Mouse (Mus musculus) kidney, postnatal 0 days (tissue): Measurements from ENCODE around the gene Rabggtb. TPM values are rescaled to one million over a fixed set of nuclear protein-coding genes. Genes with fewer than 3 reads are reported as not detected.

Experiments used
- ATAC-seq: fragments of 200-750 bp; cut with Nextera tagmentation; replicated peaks from 2 replicates; pipeline ENCODE4 v1.8.0; 2017; ENCODE audit warnings: low read depth, moderate number of reproducible peaks, moderate TSS enrichment, moderate library complexity; ENCODE audit not compliant: low FRiP score
- DNase-seq: peaks from one replicate; pipeline ENCODE4 v3.0.0-alpha.2; 2016; ENCODE audit warnings: low spot score
- H3K27ac ChIP-seq: fragments of 300-500 bp; sonication (generic); 2 replicates; pipeline ENCODE4 v1.5.1; 2014; ENCODE audit warnings: mild to moderate bottlenecking
- H3K27me3 ChIP-seq: fragments of 300-500 bp; sonication (generic); 2 replicates; pipeline ENCODE4 v1.6.1; 2014; ENCODE audit warnings: low read length, mixed read lengths; ENCODE audit not compliant: insufficient read depth
- H3K36me3 ChIP-seq: fragments of 300-500 bp; sonication (generic); 2 replicates; pipeline ENCODE4 v1.6.1; 2014; ENCODE audit warnings: low read length, mixed read lengths; ENCODE audit not compliant: insufficient read depth
- H3K4me1 ChIP-seq: fragments of 300-500 bp; sonication (generic); replicated peaks from 2 replicates; pipeline ENCODE4 v1.6.1; 2014; ENCODE audit warnings: antibody characterized with exemption, low read length, mixed read lengths; ENCODE audit not compliant: insufficient read depth
- H3K4me2 ChIP-seq: fragments of 300-500 bp; sonication (generic); 2 replicates; pipeline ENCODE4 v1.6.1; 2014; ENCODE audit warnings: mild to moderate bottlenecking, low read length, moderate library complexity, mixed read lengths
- H3K4me3 ChIP-seq: fragments of 300-500 bp; sonication (generic); replicated peaks from 2 replicates; pipeline ENCODE4 v1.5.1; 2014; ENCODE audit warnings: low read depth, low read length
- H3K9ac ChIP-seq: fragments of 300-500 bp; sonication (generic); 2 replicates; pipeline ENCODE4 v1.6.1; 2014; ENCODE audit warnings: low read depth, low read length
- H3K9me3 ChIP-seq: fragments of 300-500 bp; sonication (generic); replicated peaks from 2 replicates; pipeline ENCODE4 v1.6.1; 2016; ENCODE audit warnings: low read length, inconsistent platforms, mixed read lengths
- CTCF ChIP-seq: IDR thresholded peaks from 2 replicates; pipeline ENCODE4 v1.5.1; 2016; ENCODE audit warnings: antibody characterized with exemption, low read depth, mild to moderate bottlenecking, moderate library complexity
- WGBS: fragments of 180-500 bp; shearing (Covaris S2); extraction: QIAGEN DNeasy Blood & Tissue Kit; methylation state at CpG from one replicate; pipeline ENCODE4 v1.1.7; 2014; 5-methylcytosine and 5-hydroxymethylcytosine counted together
- polyA plus RNA-seq: library from polyadenylated mRNA; unstranded; fragments of >200 nt; fragmentation: Nextera tagmentation; extraction: Ambion mirVana; gene quantifications from 2 replicates; pipeline ENCODE4 v1.2.1, GENCODE M21; 2015

Gene Rabggtb
- polyA plus RNA-seq, 1 experiment from 2014 or later = 55.0 TPM

DNA sequence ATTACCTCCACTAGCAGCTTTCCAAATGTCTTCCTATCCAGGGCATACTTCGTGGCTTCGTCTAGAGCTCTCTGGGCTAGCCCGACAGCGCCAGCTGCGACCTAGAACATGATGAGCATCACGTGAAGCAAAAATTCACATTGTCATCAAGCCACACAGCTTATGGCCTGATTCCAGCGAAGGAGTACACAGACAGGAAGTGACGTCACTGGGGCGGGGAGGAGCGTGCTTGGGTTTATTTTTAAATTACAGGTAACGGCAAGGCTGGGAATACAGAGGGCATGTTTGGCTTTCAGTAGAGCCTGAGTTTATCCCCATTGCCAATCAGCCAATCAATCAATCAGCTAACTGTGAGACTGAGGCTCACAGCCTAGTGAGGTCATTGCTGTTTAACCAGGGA is 16.7 kb upstream of the Rabggtb start:
- Histone ChIP-seq H3K27me3 (no peaks in the 10 kb centered on the region), H3K36me3 (peaks cover 41% of the 10 kb centered on the region), H3K4me3 (no peak overlapping the region), H3K9me3 (no peaks in the 10 kb centered on the region), H3K4me1 (no peaks in the 10 kb centered on the region), H3K4me2 (no peak overlapping the region), H3K9ac (no peak overlapping the region), H3K27ac (no peak overlapping the region)
- ATAC-seq (no peak), DNase-seq (no peak)
- no peak for TF ChIP-seq CTCF
- 90% methylated on average over 11 of the region's 11 CpGs for WGBS

DNA sequence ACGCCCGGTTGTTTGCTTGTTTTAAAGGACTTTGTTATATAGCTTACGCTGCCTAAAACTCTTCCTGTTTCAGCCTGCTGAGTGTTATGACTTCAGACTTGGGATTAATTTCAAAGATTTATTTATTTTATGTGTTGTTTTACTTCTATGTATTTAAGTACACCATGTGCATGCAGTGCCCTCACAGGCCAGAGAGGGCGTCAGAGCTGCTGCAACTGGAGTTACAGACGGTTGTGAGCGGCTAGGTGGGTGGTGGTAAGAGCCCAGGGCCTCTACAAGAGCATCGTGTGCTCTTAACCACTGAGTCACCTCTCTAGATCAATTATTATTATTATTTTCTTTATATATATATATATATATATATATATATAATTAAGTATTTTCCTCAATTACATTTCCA is 13.5 kb upstream of the Rabggtb start:
- no peak for TF ChIP-seq CTCF
- no peak for ATAC-seq
- no peak overlapping the region for H3K9ac ChIP-seq
- DNase-seq = no peak
- H3K27me3 ChIP-seq = no peaks in the 10 kb centered on the region
- no peaks in the 10 kb centered on the region for H3K9me3 ChIP-seq
- H3K4me3 ChIP-seq = no peak overlapping the region
- H3K4me2 ChIP-seq = no peak overlapping the region
- H3K36me3 ChIP-seq = peaks cover 27% of the 10 kb centered on the region
- no peaks in the 10 kb centered on the region for H3K4me1 ChIP-seq
- 94% methylated on average over 7 of the region's 7 CpGs for WGBS
- no peak overlapping the region for H3K27ac ChIP-seq

DNA sequence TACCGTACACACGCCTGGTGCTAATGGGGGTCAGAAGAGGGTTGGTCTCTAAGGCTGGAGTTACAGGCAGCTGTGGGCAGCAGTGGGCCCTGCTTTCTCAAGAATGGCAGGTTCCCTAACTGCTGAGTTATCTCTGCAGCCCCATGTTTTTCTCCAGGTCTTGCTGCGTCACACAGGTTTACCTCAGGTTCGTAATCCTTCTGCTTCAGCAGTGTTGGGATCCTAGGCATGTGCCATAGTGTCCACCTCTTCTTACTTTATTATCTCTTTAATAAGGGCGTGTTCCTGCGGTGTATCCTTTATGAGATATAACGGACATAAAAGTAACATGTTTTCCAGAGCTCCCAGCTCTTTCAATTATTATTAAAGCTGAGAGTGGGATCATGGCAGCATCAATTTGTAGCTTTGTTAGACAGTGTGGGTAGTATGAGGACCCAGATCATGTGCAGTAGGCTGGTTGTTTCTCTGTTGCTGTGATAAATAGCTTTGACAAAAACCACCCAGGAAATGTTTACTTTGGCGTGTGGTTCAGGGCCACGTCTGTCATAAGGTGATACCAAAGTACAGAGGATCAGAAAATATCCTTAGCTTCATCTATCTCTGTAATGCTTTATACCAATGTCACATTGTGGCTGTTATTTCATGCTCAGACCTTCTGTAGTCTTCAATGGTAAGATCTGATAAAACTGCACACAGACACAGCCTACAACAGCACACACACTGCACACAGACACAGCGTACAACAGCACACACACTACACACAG is 8.5 kb upstream of the Rabggtb start:
- 91% methylated on average over 10 of the region's 10 CpGs for WGBS

DNA sequence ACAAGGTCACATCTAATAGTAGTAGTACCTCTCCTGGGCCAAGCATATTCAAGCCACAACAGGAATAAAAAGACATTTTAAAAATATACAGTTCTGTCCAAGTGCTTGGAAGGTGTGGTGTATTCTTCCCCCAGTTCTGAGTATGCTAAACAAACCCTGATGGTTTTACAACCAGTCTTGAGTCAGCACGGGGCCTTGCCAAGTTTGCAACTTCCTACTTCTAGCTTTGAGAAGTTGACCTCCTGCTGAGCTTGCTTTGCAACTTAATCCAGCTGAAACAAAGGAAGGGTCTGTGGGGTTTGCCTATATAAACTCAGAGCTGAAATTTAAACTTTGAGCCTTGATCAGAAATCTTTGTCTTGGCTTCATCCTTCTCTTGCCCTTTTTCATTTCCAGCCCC is 4.4 kb upstream of the Rabggtb start:
- H3K9me3 ChIP-seq = no peaks in the 10 kb centered on the region
- no peak overlapping the region for H3K9ac ChIP-seq
- peaks cover 10% of the 10 kb centered on the region; the same call in 1 of the 2 replicates for H3K36me3 ChIP-seq
- no peaks in the 10 kb centered on the region for H3K27me3 ChIP-seq
- TF ChIP-seq CTCF = no peak
- H3K4me1 ChIP-seq = peaks cover 6% of the 10 kb centered on the region; the same call in 1 of the 2 replicates
- H3K4me2 ChIP-seq = no peak overlapping the region
- H3K4me3 ChIP-seq = no peak overlapping the region
- DNase-seq (peak; percentile 74), ATAC-seq (no peak)
- peak overlapping the region; percentile 36; the same call in 1 of the 2 replicates for H3K27ac ChIP-seq
- WGBS = 0% methylated on average over 1 of the region's 1 CpGs

More for the DNA sequence above, 8.5 kb upstream of the Rabggtb start:
- H3K36me3 ChIP-seq = peaks cover 17% of the 10 kb centered on the region; the same call in 1 of the 2 replicates
- no peaks in the 10 kb centered on the region for H3K27me3 ChIP-seq
- DNase-seq (no peak), ATAC-seq (no peak)
- no peak overlapping the region for H3K9ac ChIP-seq
- no peak overlapping the region for H3K27ac ChIP-seq
- H3K9me3 ChIP-seq = no peaks in the 10 kb centered on the region
- no peak overlapping the region for H3K4me3 ChIP-seq
- H3K4me1 ChIP-seq = peaks cover 6% of the 10 kb centered on the region; the same call in 1 of the 2 replicates
- H3K4me2 ChIP-seq = no peak overlapping the region
- TF ChIP-seq CTCF = no peak

DNA sequence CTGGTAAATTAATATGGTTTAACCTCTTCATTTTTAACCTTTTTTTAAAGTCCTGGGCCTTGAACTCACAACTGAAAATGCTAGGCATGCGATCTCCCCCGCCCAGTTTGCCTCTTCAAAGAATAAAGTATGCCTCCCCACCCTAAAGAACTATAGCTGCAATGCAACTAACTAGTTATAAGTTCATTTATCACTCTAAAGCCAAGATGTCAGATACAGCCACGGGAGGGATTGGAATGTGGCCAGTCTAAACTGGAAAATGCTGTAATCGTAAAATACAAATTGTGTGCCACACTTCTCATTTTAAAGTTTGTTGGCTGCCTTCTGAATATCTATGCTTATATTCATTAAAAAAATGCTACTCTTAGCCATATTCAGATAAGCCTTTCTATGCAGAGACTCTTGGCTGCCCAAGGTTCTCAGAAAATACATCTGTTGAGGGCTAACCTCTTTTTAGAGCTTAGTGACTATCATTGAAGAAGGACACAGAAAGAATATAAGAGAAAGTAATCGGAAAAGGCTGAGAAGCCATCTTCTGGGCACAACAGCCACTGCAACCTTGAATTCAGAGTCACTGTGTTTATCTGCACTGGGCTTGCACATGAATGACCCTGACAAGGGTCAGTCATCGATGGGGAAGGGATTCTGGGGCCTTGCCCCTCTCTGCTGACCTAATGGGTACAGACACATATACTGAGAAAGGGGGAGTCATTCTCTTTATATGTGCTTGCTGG is 868 bp upstream of the Rabggtb start:
- ATAC-seq (no peak), DNase-seq (peak; percentile 31)
- no peaks in the 10 kb centered on the region for H3K27me3 ChIP-seq
- H3K9me3 ChIP-seq = no peaks in the 10 kb centered on the region
- peaks cover 17% of the 10 kb centered on the region; the same call in 1 of the 2 replicates for H3K36me3 ChIP-seq
- no peak for TF ChIP-seq CTCF
- peak overlapping the region; percentile 93 for H3K27ac ChIP-seq
- peaks cover 15% of the 10 kb centered on the region; the same call in 1 of the 2 replicates for H3K4me1 ChIP-seq
- WGBS = 26% methylated on average over 6 of the region's 6 CpGs
- H3K9ac ChIP-seq = peak overlapping the region; percentile 95; the same call in 1 of the 2 replicates
- peak overlapping the region; percentile 74 for H3K4me2 ChIP-seq
- H3K4me3 ChIP-seq = peak overlapping the region; percentile 83; the same call in 1 of the 2 replicates

DNA sequence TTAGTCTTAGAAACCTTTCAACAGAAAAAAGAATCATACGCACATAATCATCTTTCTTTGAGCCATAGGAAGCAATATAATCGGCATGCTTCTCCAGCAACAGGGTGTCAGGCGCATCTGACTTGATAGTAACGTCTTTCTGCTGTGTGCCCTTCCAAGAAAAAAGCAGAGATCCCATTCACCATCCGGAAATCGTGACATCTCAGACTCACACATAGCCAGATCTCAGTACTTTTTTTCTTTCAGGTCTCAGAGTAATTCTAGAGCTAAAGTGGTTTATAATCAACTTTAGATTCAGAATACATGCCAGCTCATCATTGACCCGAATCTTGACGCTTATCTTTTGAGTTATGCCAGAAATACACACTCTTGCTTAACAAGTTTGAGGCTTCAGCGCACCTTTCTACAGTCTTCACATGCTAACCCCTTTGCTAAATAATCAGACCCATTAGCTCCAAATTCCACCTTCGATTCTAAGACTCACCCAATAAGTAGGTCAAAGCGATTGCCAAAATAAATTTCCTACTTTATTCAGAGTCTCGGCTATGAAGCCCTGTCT is 848 bp downstream of the Rabggtb start:
- 3% methylated on average over 12 of the region's 12 CpGs for WGBS
- Histone ChIP-seq H3K36me3 (peaks cover 28% of the 10 kb centered on the region), H3K4me3 (peak overlapping the region; percentile 83), H3K9ac (peak overlapping the region; percentile 95), H3K4me2 (peak overlapping the region; percentile 74), H3K4me1 (peaks cover 14% of the 10 kb centered on the region; the same call in 1 of the 2 replicates), H3K9me3 (no peaks in the 10 kb centered on the region), H3K27ac (peak overlapping the region; percentile 93), H3K27me3 (no peaks in the 10 kb centered on the region)
- TF ChIP-seq CTCF = no peak
- no peak for DNase-seq
- no peak for ATAC-seq
